ENCODE assay signal across 7 mouse cellular contexts in genomic region chr17:87602260-87603036, GRCm38 (mm10). TPM values are rescaled to one million over a fixed set of nuclear protein-coding genes. Genes with fewer than 3 reads are reported as not detected.
A peak's percentile ranks its signal among the peaks of the same experiment; 100 is the strongest.
DNase-seq lines count a peak whose midpoint lies in the region; ATAC-seq lines count a peak whose summit lies in the region.

No protein-coding gene starts in this region.

- ATAC-seq in CD4-positive, CD25-positive, alpha-beta regulatory T cell, adult 4 months: peak; percentile 86
- peak; percentile 48 for ATAC-seq in monocyte, adult 5-6 weeks (replicated peaks; ENCODE audit: insufficient number of reproducible peaks, low FRiP score, low TSS enrichment, poor library complexity, severe bottlenecking)

- peak; percentile 60 for DNase-seq in R1 (ENCODE audit: low read depth, low spot score)
- DNase-seq in kidney, adult 8-10 months: peak; percentile 47 to 53
- no peak for DNase-seq in frontal cortex, postnatal 10 days (ENCODE audit: low spot score in 2 of 2)
- DNase-seq in left cerebral cortex, adult 18-20 months (ENCODE audit: low spot score in 2 of 2): no peak
- DNase-seq in heart, adult 9 months (ENCODE audit: low spot score in 2 of 2): no peak

RNA-seq across cellular contexts. Expression of gene Epcam, which starts 33.3 kb away (rescaled TPM):
- polyA plus RNA-seq in CD4-positive, CD25-positive, alpha-beta regulatory T cell, adult 4 months (2017; shearing (Covaris generic)): 1 to 10 TPM; 1.5 to 3.6 TPM
- 0.19 to 2.6 TPM (median 1.8 TPM) in 3 replicates for total RNA-seq in monocyte, adult 5-6 weeks (2017)
- not detected for total RNA-seq in left cerebral cortex, adult 18-20 months (2021)

Comparison
In these comparisons a context has a peak if more than half of its experiments do, and no peak if none do; other contexts are left out.
1. DNase-seq: peak in R1 (single experiment) and kidney, adult 8-10 months (2 of 2); none in frontal cortex, postnatal 10 days (0 of 2), left cerebral cortex, adult 18-20 months (0 of 2) and heart, adult 9 months (0 of 2).